Mouse (Mus musculus) A20 (cell line): ENCODE data around the gene Scgb2b15.
"Not testable (repeated sequence)": the region's sequence is repeated elsewhere in the genome, so short reads cannot be mapped to it uniquely, and the experiment has no call there.

ENCODE experiments used
- DNase-seq: peaks from one replicate; pipeline ENCODE4 v3.0.0-alpha.2; 2011; ENCODE audit warnings: low read depth, low spot score

Scgb2b15 gene

GRCm38 (mm10) chr7:32829562-32829961, at the start of gene Scgb2b15:
Gene Scgb2b15 (minus strand): TSS chr7:32829662.
- DNase-seq: not testable (repeated sequence)

- DNase-seq: not testable (repeated sequence)
Observed at GRCm38 (mm10) chr7:32836254-32836653, 6.8 kb upstream of the Scgb2b15 start, which contains the start of gene Scgb1b15. Gene Scgb1b15 (plus strand): TSS chr7:32836554.
